Mouse (Mus musculus) MEL (cell line): ENCODE results near the gene Igsf21. TPM values are rescaled to one million over a fixed set of nuclear protein-coding genes. Genes with fewer than 3 reads are reported as not detected.

Experiments used
- DNase-seq: peaks from one replicate; pipeline ENCODE4 v3.0.0; 2011; ENCODE audit warnings: low read depth, low spot score
- H3K27ac ChIP-seq: 2 replicates; pipeline ENCODE4 v1.5.1; 2012; ENCODE audit warnings: low read depth, mild to moderate bottlenecking, control low read depth, low read length, moderate library complexity; ENCODE audit not compliant: control insufficient read depth
- H3K27me3 ChIP-seq, 2 experiments: fragments of 150-350 bp in 1 of 2; sonication (generic) in 1 of 2; 2 replicates each; pipeline ENCODE4 v1.6.1; 2012; ENCODE audit warnings: low read length in 2 of 2, mild to moderate bottlenecking in 2 of 2, improper control_type of control experiment in 1 of 2, moderate library complexity in 1 of 2; ENCODE audit not compliant: insufficient read depth in 2 of 2, control insufficient read depth in 1 of 2
- H3K36me3 ChIP-seq, 2 experiments: 2 replicates each; pipeline ENCODE4 v1.6.1; 2012 to 2014; ENCODE audit warnings: low read length in 2 of 2, improper control_type of control experiment in 1 of 2, inconsistent platforms in 1 of 2, mild to moderate bottlenecking in 1 of 2; ENCODE audit not compliant: insufficient read depth in 2 of 2, control insufficient read depth in 1 of 2
- H3K4me1 ChIP-seq, 2 experiments: fragments of 150-350 bp in 1 of 2; sonication (generic) in 1 of 2; 2 replicates each; pipeline ENCODE4 v1.6.1; 2012; ENCODE audit warnings: low read length in 2 of 2, improper control_type of control experiment in 1 of 2, mild to moderate bottlenecking in 1 of 2; ENCODE audit not compliant: insufficient read depth in 2 of 2, control insufficient read depth in 1 of 2
- H3K4me3 ChIP-seq, 2 experiments: fragments of 150-350 bp in 1 of 2; sonication (generic) in 1 of 2; 2 replicates each; pipeline ENCODE4 v1.5.1; 2012; ENCODE audit warnings: low read depth in 2 of 2, low read length in 2 of 2, mild to moderate bottlenecking in 2 of 2, moderate library complexity in 2 of 2, control low read depth in 1 of 2, improper control_type of control experiment in 1 of 2; ENCODE audit not compliant: control insufficient read depth in 1 of 2, insufficient read depth in 1 of 2
- H3K79me2 ChIP-seq: 2 replicates; pipeline ENCODE4 v1.6.1; 2012; ENCODE audit warnings: mild to moderate bottlenecking, low read length, moderate library complexity; ENCODE audit not compliant: control insufficient read depth, poor library complexity, insufficient read depth
- H3K9ac ChIP-seq: 2 replicates; pipeline ENCODE4 v1.6.1; 2012; ENCODE audit warnings: low read depth, mild to moderate bottlenecking, control low read depth, low read length, moderate library complexity; ENCODE audit not compliant: control insufficient read depth, poor library complexity, severe bottlenecking
- H3K9me3 ChIP-seq: fragments of 150-350 bp; sonication (generic); replicated peaks from 2 replicates; pipeline ENCODE4 v1.6.1; 2012; ENCODE audit warnings: mild to moderate bottlenecking, low read length, improper control_type of control experiment, moderate library complexity; ENCODE audit not compliant: insufficient read depth
- BHLHE40 ChIP-seq: IDR thresholded peaks from 2 replicates; pipeline ENCODE4 v1.6.1; 2012; ENCODE audit warnings: low read depth, mild to moderate bottlenecking, inconsistent platforms, low read length, improper control_type of control experiment, borderline replicate concordance
- CHD1 ChIP-seq: IDR thresholded peaks from 2 replicates; pipeline ENCODE4 v1.6.1; 2012; ENCODE audit warnings: low read depth, mild to moderate bottlenecking, inconsistent platforms, low read length, improper control_type of control experiment
- CTCF ChIP-seq, 3 experiments: IDR thresholded peaks in 2 of 3; conservative IDR thresholded peaks in 1 of 3; 2 replicates each; pipeline ENCODE4 v1.5.1; 2011 to 2012; ENCODE audit warnings: low read length in 3 of 3, low read depth in 2 of 3, mild to moderate bottlenecking in 2 of 3, improper control_type of control experiment in 1 of 3, inconsistent platforms in 1 of 3, mixed read lengths in 1 of 3, moderate library complexity in 1 of 3; ENCODE audit not compliant: control insufficient read depth in 1 of 3, insufficient read depth in 1 of 3, poor library complexity in 1 of 3, severe bottlenecking in 1 of 3
- ELF1 ChIP-seq: IDR thresholded peaks from 2 replicates; pipeline ENCODE4 v1.6.1; 2014; ENCODE audit warnings: low read depth, mild to moderate bottlenecking, inconsistent platforms, low read length, improper control_type of control experiment, moderate library complexity
- GATA1 ChIP-seq: IDR thresholded peaks from 2 replicates; pipeline ENCODE4 v1.6.1; 2011; ENCODE audit warnings: low read depth, low read length, improper control_type of control experiment
- HCFC1 ChIP-seq: IDR thresholded peaks from 2 replicates; pipeline ENCODE4 v1.6.1; 2012; ENCODE audit warnings: low read depth, mild to moderate bottlenecking, inconsistent platforms, low read length, improper control_type of control experiment, moderate library complexity
- KAT2A ChIP-seq: conservative IDR thresholded peaks from 2 replicates; pipeline ENCODE4 v1.6.1; 2012; ENCODE audit warnings: low read depth, low read length, improper control_type of control experiment, inconsistent platforms
- MAX ChIP-seq: IDR thresholded peaks from 2 replicates; pipeline ENCODE4 v1.6.1; 2011; ENCODE audit warnings: low read length, improper control_type of control experiment
- MXI1 ChIP-seq: IDR thresholded peaks from 2 replicates; pipeline ENCODE4 v1.6.1; 2011; ENCODE audit warnings: mild to moderate bottlenecking, low read depth, low read length, improper control_type of control experiment
- NRF1 ChIP-seq: IDR thresholded peaks from 2 replicates; pipeline ENCODE4 v1.6.1; 2014; ENCODE audit warnings: low read depth, mild to moderate bottlenecking, inconsistent platforms, low read length, improper control_type of control experiment, moderate library complexity; ENCODE audit not compliant: poor library complexity, insufficient read depth, severe bottlenecking
- POLR2A ChIP-seq, 2 experiments: IDR thresholded peaks; 2 replicates each; pipeline ENCODE4 v1.6.1; 2011 to 2012; ENCODE audit warnings: low read length in 2 of 2, mild to moderate bottlenecking in 2 of 2, control low read depth in 1 of 2, improper control_type of control experiment in 1 of 2, low read depth in 1 of 2, moderate library complexity in 1 of 2; ENCODE audit not compliant: control insufficient read depth in 1 of 2, insufficient read depth in 1 of 2, poor library complexity in 1 of 2
- RAD21 ChIP-seq: IDR thresholded peaks from 2 replicates; pipeline ENCODE4 v1.6.1; 2011; ENCODE audit warnings: mild to moderate bottlenecking, low read depth, low read length, improper control_type of control experiment
- RCOR1 ChIP-seq: IDR thresholded peaks from 2 replicates; pipeline ENCODE4 v1.6.1; 2012; ENCODE audit warnings: low read depth, mild to moderate bottlenecking, inconsistent platforms, low read length, improper control_type of control experiment
- SIN3A ChIP-seq: IDR thresholded peaks from 2 replicates; pipeline ENCODE4 v1.6.1; 2012; ENCODE audit warnings: low read length, improper control_type of control experiment, inconsistent platforms
- TCF12 ChIP-seq: IDR thresholded peaks from 2 replicates; pipeline ENCODE4 v1.6.1; 2014; ENCODE audit warnings: low read depth, mild to moderate bottlenecking, inconsistent platforms, low read length, improper control_type of control experiment, moderate library complexity
- USF2 ChIP-seq, 2 experiments: IDR thresholded peaks; 2 replicates each; pipeline ENCODE4 v1.6.1; 2011 to 2012; ENCODE audit warnings: improper control_type of control experiment in 2 of 2, low read length in 2 of 2, borderline replicate concordance in 1 of 2, inconsistent platforms in 1 of 2, low read depth in 1 of 2, mild to moderate bottlenecking in 1 of 2; ENCODE audit not compliant: insufficient read depth in 1 of 2
- ZC3H11A ChIP-seq: IDR thresholded peaks from 2 replicates; pipeline ENCODE4 v1.6.1; 2012; ENCODE audit warnings: low read depth, mild to moderate bottlenecking, inconsistent platforms, low read length, improper control_type of control experiment
- ZNF384 ChIP-seq: IDR thresholded peaks from 2 replicates; pipeline ENCODE4 v1.6.1; 2012; ENCODE audit warnings: low read depth, mild to moderate bottlenecking, inconsistent platforms, low read length, improper control_type of control experiment
- polyA plus RNA-seq, 2 experiments: library from polyadenylated mRNA; stranded (reverse) in 1 of 2; unstranded in 1 of 2; fragments of >175 nt in 1 of 2; fragments of >200 nt in 1 of 2; gene quantifications; 2 replicates each; pipeline versions ENCODE4 v1.2.1 to v1.2.4; 2012; ENCODE audit warnings: low replicate concordance in 2 of 2, low read depth in 1 of 2; ENCODE audit not compliant: insufficient read length in 2 of 2, insufficient read depth in 1 of 2, missing spikeins in 1 of 2
- total RNA-seq: library from RNA; depleted of rRNA; stranded (reverse); fragments of 300-350 nt; gene quantifications from 2 replicates; pipeline ENCODE4 v1.2.3, GENCODE M21; 2012

Gene Igsf21
- total and polyA plus RNA-seq, 3 experiments, result not detected

GRCm38 (mm10) chr4:140267086-140267485 is 20.5 kb upstream of the Igsf21 start:
- no peak overlapping the region for H3K9ac ChIP-seq
- no peaks in the 10 kb centered on the region for H3K9me3 ChIP-seq
- TF ChIP-seq RCOR1, result no peak
- TF ChIP-seq KAT2A, result no peak
- no peak for TF ChIP-seq USF2 (IDR thresholded peaks at IDR 0.05; ENCODE audit: borderline replicate concordance in 1 of 2, insufficient read depth in 1 of 2, low read depth in 1 of 2, low read length in 2 of 2)
- TF ChIP-seq ZC3H11A, result no peak
- no peak for TF ChIP-seq TCF12
- TF ChIP-seq NRF1, result no peak
- TF ChIP-seq CHD1, result no peak
- TF ChIP-seq MXI1, result no peak
- no peak for TF ChIP-seq ELF1
- TF ChIP-seq GATA1, result no peak
- TF ChIP-seq HCFC1, result no peak
- no peak for TF ChIP-seq POLR2A (IDR thresholded peaks at IDR 0.05; ENCODE audit: control insufficient read depth in 1 of 2, insufficient read depth in 1 of 2, low read depth in 1 of 2, low read length in 2 of 2, poor library complexity in 1 of 2)
- H3K4me3 ChIP-seq, result no peak overlapping the region
- no peaks in the 10 kb centered on the region for H3K27me3 ChIP-seq
- no peaks in the 10 kb centered on the region for H3K4me1 ChIP-seq
- no peaks in the 10 kb centered on the region for H3K36me3 ChIP-seq
- H3K79me2 ChIP-seq, result no peaks in the 10 kb centered on the region
- DNase-seq, result no peak
- H3K27ac ChIP-seq, result no peak overlapping the region

GRCm38 (mm10) chr4:140258968-140259367 is 12.4 kb upstream of the Igsf21 start:
- Histone ChIP-seq H3K36me3 (no peaks in the 10 kb centered on the region), H3K9me3 (no peaks in the 10 kb centered on the region), H3K27me3 (no peaks in the 10 kb centered on the region), H3K4me3 (no peak overlapping the region), H3K27ac (no peak overlapping the region), H3K9ac (no peak overlapping the region), H3K79me2 (no peaks in the 10 kb centered on the region), H3K4me1 (no peaks in the 10 kb centered on the region)
- peak; percentile 30 for DNase-seq
- TF ChIP-seq MXI1 (peak; percentile 57), SIN3A (peak; percentile 71), BHLHE40 (no peak)

- no peak for DNase-seq
- H3K27me3 ChIP-seq, result no peaks in the 10 kb centered on the region
- H3K27ac ChIP-seq, result no peak overlapping the region
- H3K9ac ChIP-seq, result no peak overlapping the region
- TF ChIP-seq MAX (no peak), CTCF (IDR thresholded peaks at IDR 0.05 in 2 of 3, conservative IDR thresholded peaks at IDR 0.05 in 1 of 3; ENCODE audit: control insufficient read depth in 1 of 3, insufficient read depth in 1 of 3, low read depth in 2 of 3, low read length in 3 of 3, poor library complexity in 1 of 3, severe bottlenecking in 1 of 3) (peak in 2 of 3 experiments; percentile 16 to 35; a peak in 3 of 6 replicates), ZNF384 (peak; percentile 87), RAD21 (peak; percentile 17)
- no peaks in the 10 kb centered on the region for H3K79me2 ChIP-seq
- H3K4me1 ChIP-seq, result no peaks in the 10 kb centered on the region
- H3K36me3 ChIP-seq, result no peaks in the 10 kb centered on the region
- H3K4me3 ChIP-seq, result no peak overlapping the region
- H3K9me3 ChIP-seq, result no peaks in the 10 kb centered on the region
These were observed 5.8 kb upstream of the Igsf21 start for GRCm38 (mm10) chr4:140252369-140252768.
